Mouse (Mus musculus) spleen, adult 2 months (tissue): ENCODE measurements around the gene Tomm7. TPM values are rescaled to one million over a fixed set of nuclear protein-coding genes. Genes with fewer than 3 reads are reported as not detected.
"Not testable (repeated sequence)": the region's sequence is repeated elsewhere in the genome, so short reads cannot be mapped to it uniquely, and the experiment has no call there.

ENCODE experiments used
- DNase-seq, 2 experiments: peaks; one replicate each; pipeline versions ENCODE4 v3.0.0 to v3.0.0-alpha.2; 2012 to 2021; ENCODE audit warnings: low spot score in 2 of 2, low read depth in 1 of 2
- H3K27ac ChIP-seq: fragments of 200-500 bp; 2 replicates; pipeline ENCODE4 v1.5.1; 2012; ENCODE audit warnings: low read length, inconsistent platforms; ENCODE audit not compliant: insufficient read depth
- H3K27me3 ChIP-seq: fragments of 200-500 bp; 2 replicates; pipeline ENCODE4 v1.6.1; 2012; ENCODE audit warnings: mild to moderate bottlenecking, moderate library complexity, low read length, inconsistent platforms; ENCODE audit not compliant: control insufficient read depth, insufficient read depth
- H3K36me3 ChIP-seq: fragments of 200-500 bp; 2 replicates; pipeline ENCODE4 v1.6.1; 2012; ENCODE audit warnings: mild to moderate bottlenecking, low read length, inconsistent platforms; ENCODE audit not compliant: control insufficient read depth, insufficient read depth
- H3K4me1 ChIP-seq: fragments of 200-500 bp; 2 replicates; pipeline ENCODE4 v1.6.1; 2011; ENCODE audit warnings: inconsistent platforms; ENCODE audit not compliant: control insufficient read depth, insufficient read depth, insufficient read length
- H3K4me3 ChIP-seq: fragments of 200-500 bp; 2 replicates; pipeline ENCODE4 v1.5.1; 2011; ENCODE audit warnings: mild to moderate bottlenecking, inconsistent platforms; ENCODE audit not compliant: insufficient read depth, insufficient read length; ENCODE audit errors: extremely low read depth
- CTCF ChIP-seq: fragments of 200-500 bp; IDR thresholded peaks from 2 replicates; pipeline ENCODE4 v1.5.1; 2011; ENCODE audit warnings: mild to moderate bottlenecking, inconsistent platforms; ENCODE audit not compliant: insufficient read depth, insufficient read length, insufficient replicate concordance; ENCODE audit errors: extremely low read depth
- POLR2A ChIP-seq: fragments of 200-500 bp; IDR thresholded peaks from 2 replicates; pipeline ENCODE4 v1.6.1; 2011; ENCODE audit warnings: low read depth, low read length, inconsistent platforms
- WGBS: fragments of 180-500 bp; shearing (Covaris S2); methylation state at CpG from one replicate; pipeline ENCODE4 v1.1.7; 2018; 5-methylcytosine and 5-hydroxymethylcytosine counted together
- polyA plus RNA-seq: library from polyadenylated mRNA; depleted of rRNA; stranded (reverse); fragments of >200 nt; gene quantifications from 2 replicates; pipeline ENCODE4 v1.2.3, GENCODE M21; 2012

Tomm7 gene
- polyA plus RNA-seq, 1 experiment = 12.6 TPM

GRCm38 (mm10) chr5:23850345-23851159, 6.6 kb upstream of the Tomm7 start:
- Histone ChIP-seq H3K27ac (peak overlapping the region; percentile 79), H3K4me3 (peak overlapping the region; percentile 82), H3K36me3 (peaks cover 22% of the 10 kb centered on the region), H3K4me1 (no peaks in the 10 kb centered on the region), H3K27me3 (no peaks in the 10 kb centered on the region)
- under 1% methylated on average over 56 of the region's 61 CpGs for WGBS
- peak; percentile 72 to 92 for DNase-seq
- TF ChIP-seq POLR2A (peak; percentile 41; the same call in 1 of the 2 replicates), CTCF (peak; percentile 73)

- TF ChIP-seq POLR2A = no peak
- TF ChIP-seq CTCF = no peak
- WGBS = 84% methylated on average over 3 of the region's 3 CpGs
- Histone ChIP-seq H3K27me3 (no peaks in the 10 kb centered on the region), H3K27ac (no peak overlapping the region), H3K4me3 (no peak overlapping the region), H3K4me1 (no peaks in the 10 kb centered on the region), H3K36me3 (no peaks in the 10 kb centered on the region)
- DNase-seq = no peak
Observed at GRCm38 (mm10) chr5:23845141-23845540, 1.2 kb upstream of the Tomm7 start.

- 24% methylated on average over 7 of the region's 7 CpGs for WGBS
- TF ChIP-seq CTCF (no peak), POLR2A (no peak)
- Histone ChIP-seq H3K27ac (peak overlapping the region; percentile 72; the same call in 1 of the 2 replicates), H3K36me3 (no peaks in the 10 kb centered on the region), H3K4me1 (no peaks in the 10 kb centered on the region), H3K4me3 (0 out of 2 replicates have a peak overlapping the region, but pooled peaks have one; percentile 83), H3K27me3 (no peaks in the 10 kb centered on the region)
- DNase-seq = no peak
Observed at GRCm38 (mm10) chr5:23844531-23844841, 525 bp upstream of the Tomm7 start.

- peaks cover 5% of the 10 kb centered on the region for H3K36me3 ChIP-seq
- H3K27ac ChIP-seq = no peak overlapping the region
- no peak overlapping the region for H3K4me3 ChIP-seq
- no peaks in the 10 kb centered on the region for H3K4me1 ChIP-seq
- WGBS = 92% methylated on average over 7 of the region's 7 CpGs
- no peaks in the 10 kb centered on the region for H3K27me3 ChIP-seq
- no peak for DNase-seq
- TF ChIP-seq POLR2A (no peak), CTCF (no peak)
Observed at GRCm38 (mm10) chr5:23838158-23838557, 5.8 kb downstream of the Tomm7 start.

GRCm38 (mm10) chr5:23835691-23836090, 8.3 kb downstream of the Tomm7 start:
- H3K36me3 ChIP-seq = not testable (repeated sequence)
- 78% methylated on average over 1 of the region's 1 CpGs for WGBS

GRCm38 (mm10) chr5:23830897-23831752, 12.8 kb downstream of the Tomm7 start:
- no peaks in the 10 kb centered on the region for H3K4me1 ChIP-seq
- TF ChIP-seq POLR2A = no peak
- TF ChIP-seq CTCF = no peak
- H3K36me3 ChIP-seq = no peaks in the 10 kb centered on the region
- H3K27me3 ChIP-seq = no peaks in the 10 kb centered on the region
- DNase-seq = no peak
- no peak overlapping the region for H3K27ac ChIP-seq
- no peak overlapping the region for H3K4me3 ChIP-seq
- WGBS = 51% methylated on average over 58 of the region's 58 CpGs

More at GRCm38 (mm10) chr5:23835691-23836090, 8.3 kb downstream of the Tomm7 start:
- H3K27me3 ChIP-seq, H3K4me1 ChIP-seq, H3K4me3 ChIP-seq, H3K27ac ChIP-seq, DNase-seq: not testable (repeated sequence)
